Mouse (Mus musculus): Measurements from ENCODE around the gene Sema3g.

DNA sequence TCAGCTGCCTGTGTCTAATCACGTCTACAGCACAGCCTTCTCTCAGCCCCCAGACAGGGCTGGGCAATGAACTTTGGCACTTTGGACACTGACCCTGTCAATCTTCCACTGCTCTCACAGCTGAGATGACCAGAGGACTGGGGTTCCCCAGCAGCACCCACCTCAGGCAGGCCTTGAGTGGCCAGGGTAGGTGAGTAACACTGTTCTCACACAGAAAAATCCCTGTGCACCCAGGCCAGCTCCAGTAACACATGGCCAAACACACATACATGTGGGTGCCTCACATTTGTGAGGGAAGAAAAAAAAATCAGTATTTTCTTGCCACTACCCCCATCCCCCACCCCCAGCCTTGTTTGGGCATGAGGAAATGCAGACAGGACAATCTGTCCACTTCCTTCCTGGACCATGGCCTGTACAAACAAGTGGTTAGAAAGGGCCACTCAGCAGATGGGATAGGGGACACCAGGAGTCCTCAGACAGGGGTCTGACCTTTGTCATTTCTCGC is 34.8 kb upstream of the Sema3g start:
- TF ChIP-seq CTCF (IDR thresholded peaks at IDR 0.05; ENCODE audit: low read depth, low read length) (no peak), POLR2AphosphoS5 (IDR thresholded peaks at IDR 0.05; ENCODE audit: insufficient replicate concordance, low read depth, low read length) (no peak), TAL1 (conservative IDR thresholded peaks at IDR 0.05; ENCODE audit: low read depth, low read length) (no peak), GATA1 (IDR thresholded peaks at IDR 0.05; ENCODE audit: borderline replicate concordance, low read length) (no peak)

Measured in G1E (cell line).